Mouse (Mus musculus) forebrain, embryonic 11.5 days (tissue): ENCODE results near the gene Tcp10a. TPM values are rescaled to one million over a fixed set of nuclear protein-coding genes. Genes with fewer than 3 reads are reported as not detected.
"Not testable (repeated sequence)": the region's sequence is repeated elsewhere in the genome, so short reads cannot be mapped to it uniquely, and the experiment has no call there.

ENCODE experiments used
- ATAC-seq: fragments of 200-750 bp; cut with Nextera tagmentation; replicated peaks from 2 replicates; pipeline ENCODE4 v1.8.0; 2017; ENCODE audit warnings: moderate TSS enrichment; ENCODE audit not compliant: low FRiP score
- DNase-seq: peaks from one replicate; pipeline ENCODE4 v3.0.0-alpha.2; 2017; ENCODE audit warnings: low spot score
- H3K27ac ChIP-seq: fragments of 300-500 bp; sonication (generic); 2 replicates; pipeline ENCODE4 v1.5.1; 2014; ENCODE audit warnings: low read depth, low read length
- H3K27me3 ChIP-seq: fragments of 300-500 bp; sonication (generic); 2 replicates; pipeline ENCODE4 v1.6.1; 2014; ENCODE audit warnings: mild to moderate bottlenecking, low read length, mixed read lengths; ENCODE audit not compliant: control insufficient read depth, insufficient read depth
- H3K36me3 ChIP-seq: fragments of 300-500 bp; sonication (generic); 2 replicates; pipeline ENCODE4 v1.6.1; 2014; ENCODE audit warnings: mild to moderate bottlenecking, low read length, moderate library complexity, mixed read lengths; ENCODE audit not compliant: control insufficient read depth, insufficient read depth
- H3K4me1 ChIP-seq: fragments of 300-500 bp; sonication (generic); replicated peaks from 2 replicates; pipeline ENCODE4 v1.6.1; 2014; ENCODE audit warnings: low read length, mixed read lengths; ENCODE audit not compliant: control insufficient read depth, insufficient read depth
- H3K4me2 ChIP-seq: fragments of 300-500 bp; sonication (generic); 2 replicates; pipeline ENCODE4 v1.6.1; 2014; ENCODE audit warnings: low read depth, mild to moderate bottlenecking, low read length, moderate library complexity, mixed read lengths; ENCODE audit not compliant: severe bottlenecking
- H3K4me3 ChIP-seq: fragments of 300-500 bp; sonication (generic); 2 replicates; pipeline ENCODE4 v1.5.1; 2014; ENCODE audit warnings: low read depth, low read length
- H3K9ac ChIP-seq: fragments of 300-500 bp; sonication (generic); 2 replicates; pipeline ENCODE4 v1.6.1; 2014; ENCODE audit warnings: low read length
- H3K9me3 ChIP-seq: fragments of 300-500 bp; sonication (generic); 2 replicates; pipeline ENCODE4 v1.6.1; 2016; ENCODE audit warnings: low read length, mixed read lengths; ENCODE audit not compliant: control insufficient read depth
- WGBS: fragments of 180-500 bp; shearing (Covaris S2); extraction: QIAGEN DNeasy Blood & Tissue Kit; methylation state at CpG from one replicate; pipeline ENCODE4 v1.1.7; 2014; 5-methylcytosine and 5-hydroxymethylcytosine counted together
- polyA plus RNA-seq: library from polyadenylated mRNA; unstranded; fragments of >200 nt; fragmentation: Nextera tagmentation; extraction: Ambion mirVana; gene quantifications from 2 replicates; pipeline ENCODE4 v1.2.1, GENCODE M21; 2014

The Tcp10a gene
- polyA plus RNA-seq, result 0.17 TPM in 1 of 2 replicates, not detected in the other

GRCm38 (mm10) chr17:7324346-7324745 is at the start of gene Tcp10a:
Gene Tcp10a (plus strand): TSS chr17:7324646.
- H3K9ac ChIP-seq, ATAC-seq, H3K27me3 ChIP-seq, H3K27ac ChIP-seq, H3K4me2 ChIP-seq, H3K4me3 ChIP-seq, DNase-seq, H3K4me1 ChIP-seq, H3K9me3 ChIP-seq, H3K36me3 ChIP-seq: not testable (repeated sequence)
- 91% methylated on average over 3 of the region's 5 CpGs for WGBS

- 95% methylated on average over 15 of the region's 15 CpGs for WGBS
- Histone ChIP-seq H3K4me2 (no peak overlapping the region), H3K36me3 (no peaks in the 10 kb centered on the region; the same call in 1 of the 2 replicates), H3K27ac (no peak overlapping the region), H3K4me1 (no peaks in the 10 kb centered on the region), H3K9me3 (no peaks in the 10 kb centered on the region), H3K27me3 (no peaks in the 10 kb centered on the region), H3K9ac (no peak overlapping the region), H3K4me3 (no peak overlapping the region)
- no peak for DNase-seq
- ATAC-seq, result no peak
Measured at GRCm38 (mm10) chr17:7278702-7279242, 45.7 kb upstream of the Tcp10a start.

- Histone ChIP-seq H3K36me3 (no peaks in the 10 kb centered on the region; the same call in 1 of the 2 replicates), H3K4me1 (no peaks in the 10 kb centered on the region), H3K4me3 (no peak overlapping the region), H3K4me2 (no peak overlapping the region), H3K9ac (no peak overlapping the region), H3K9me3 (no peaks in the 10 kb centered on the region), H3K27me3 (no peaks in the 10 kb centered on the region), H3K27ac (no peak overlapping the region)
- no peak for ATAC-seq
- DNase-seq, result no peak
- WGBS, result 94% methylated on average over 9 of the region's 9 CpGs
Measured at GRCm38 (mm10) chr17:7279251-7279650, 45.2 kb upstream of the Tcp10a start.

- Histone ChIP-seq H3K4me2 (no peak overlapping the region), H3K4me3 (no peak overlapping the region), H3K27ac (no peak overlapping the region), H3K9me3 (no peaks in the 10 kb centered on the region), H3K36me3 (no peaks in the 10 kb centered on the region; the same call in 1 of the 2 replicates), H3K9ac (no peak overlapping the region), H3K27me3 (no peaks in the 10 kb centered on the region), H3K4me1 (no peaks in the 10 kb centered on the region)
- 85% methylated on average over 8 of the region's 8 CpGs for WGBS
- no peak for DNase-seq
- no peak for ATAC-seq
Measured at GRCm38 (mm10) chr17:7284297-7284910, 40.0 kb upstream of the Tcp10a start.

GRCm38 (mm10) chr17:7285292-7285691 is 39.2 kb upstream of the Tcp10a start:
- H3K36me3 ChIP-seq, result no peaks in the 10 kb centered on the region; the same call in 1 of the 2 replicates
- H3K4me1 ChIP-seq, result no peaks in the 10 kb centered on the region
- no peak overlapping the region for H3K4me2 ChIP-seq
- H3K9me3 ChIP-seq, result no peaks in the 10 kb centered on the region
- no peak overlapping the region for H3K27ac ChIP-seq
- H3K9ac ChIP-seq, result no peak overlapping the region
- no peaks in the 10 kb centered on the region for H3K27me3 ChIP-seq
- no peak overlapping the region for H3K4me3 ChIP-seq
- no peak for ATAC-seq
- DNase-seq, result no peak
- 91% methylated on average over 12 of the region's 12 CpGs for WGBS

- no peak overlapping the region for H3K9ac ChIP-seq
- H3K4me2 ChIP-seq, result no peak overlapping the region
- H3K27ac ChIP-seq, result no peak overlapping the region
- DNase-seq, result no peak
- H3K9me3 ChIP-seq, result no peaks in the 10 kb centered on the region
- H3K36me3 ChIP-seq, result no peaks in the 10 kb centered on the region; the same call in 1 of the 2 replicates
- no peaks in the 10 kb centered on the region for H3K4me1 ChIP-seq
- H3K4me3 ChIP-seq, result no peak overlapping the region
- ATAC-seq, result no peak
- 85% methylated on average over 12 of the region's 12 CpGs for WGBS
- no peaks in the 10 kb centered on the region for H3K27me3 ChIP-seq
Measured at GRCm38 (mm10) chr17:7286422-7287050, 37.9 kb upstream of the Tcp10a start.

- H3K36me3 ChIP-seq, result no peaks in the 10 kb centered on the region; the same call in 1 of the 2 replicates
- 0 out of 2 replicates have a peak, but pooled peaks have one; percentile 36 for ATAC-seq
- H3K9me3 ChIP-seq, result no peaks in the 10 kb centered on the region
- DNase-seq, result no peak
- H3K4me2 ChIP-seq, result no peak overlapping the region
- H3K4me1 ChIP-seq, result no peaks in the 10 kb centered on the region
- H3K27me3 ChIP-seq, result no peaks in the 10 kb centered on the region
- no peak overlapping the region for H3K4me3 ChIP-seq
- no peak overlapping the region for H3K9ac ChIP-seq
- no peak overlapping the region for H3K27ac ChIP-seq
- 75% methylated on average over 11 of the region's 11 CpGs for WGBS
Measured at GRCm38 (mm10) chr17:7292012-7292684, 32.3 kb upstream of the Tcp10a start.

- not testable (repeated sequence) for H3K4me3 ChIP-seq, H3K4me2 ChIP-seq, H3K27me3 ChIP-seq, DNase-seq, H3K27ac ChIP-seq, H3K9ac ChIP-seq, H3K9me3 ChIP-seq, H3K36me3 ChIP-seq, H3K4me1 ChIP-seq
- WGBS, result 66% methylated on average over 8 of the region's 8 CpGs
- peak; percentile 24; the same call in 1 of the 2 replicates for ATAC-seq
Measured at GRCm38 (mm10) chr17:7306278-7307196, 17.9 kb upstream of the Tcp10a start.
